In genomic region chr5:107287908-107288267, GRCm38 (mm10) we compare ENCODE assay signal across 8 mouse cellular contexts. TPM values are rescaled to one million over a fixed set of nuclear protein-coding genes. Genes with fewer than 3 reads are reported as not detected.
DNase-seq lines count a peak whose midpoint lies in the region; ATAC-seq lines count a peak whose summit lies in the region.

No protein-coding gene starts in this region.

- 59% methylated on average over 5 of the region's 5 CpGs for WGBS in kidney, embryonic 16.5 days
- 39% methylated on average over 5 of the region's 5 CpGs for WGBS in embryonic facial prominence, embryonic 13.5 days
- 52% methylated on average over 5 of the region's 5 CpGs for WGBS in hindbrain, embryonic 14.5 days
- WGBS in midbrain, embryonic 13.5 days = 53% methylated on average over 5 of the region's 5 CpGs

- H3K9me3 ChIP-seq in kidney, embryonic 16.5 days (ENCODE audit: low read length) = no peaks in the 10 kb centered on the region
- H3K9me3 ChIP-seq in embryonic facial prominence, embryonic 13.5 days = no peaks in the 10 kb centered on the region
- H3K9me3 ChIP-seq in hindbrain, embryonic 14.5 days (ENCODE audit: control insufficient read depth, low read length) = no peaks in the 10 kb centered on the region
- no peaks in the 10 kb centered on the region for H3K9me3 ChIP-seq in midbrain, embryonic 13.5 days

- H3K9ac ChIP-seq in kidney, embryonic 16.5 days (replicated peaks; ENCODE audit: low read length) = peak overlapping the region; percentile 90
- H3K9ac ChIP-seq in embryonic facial prominence, embryonic 13.5 days = peak overlapping the region; percentile 95
- peak overlapping the region; percentile 76; the same call in 1 of the 2 replicates for H3K9ac ChIP-seq in hindbrain, embryonic 14.5 days
- H3K9ac ChIP-seq in midbrain, embryonic 13.5 days (replicated peaks) = no peak overlapping the region

- no peaks in the 10 kb centered on the region for H3K36me3 ChIP-seq in kidney, embryonic 16.5 days (ENCODE audit: insufficient read depth, low read length)
- no peaks in the 10 kb centered on the region for H3K36me3 ChIP-seq in embryonic facial prominence, embryonic 13.5 days
- H3K36me3 ChIP-seq in hindbrain, embryonic 14.5 days (replicated peaks; ENCODE audit: control insufficient read depth, insufficient read depth) = no peaks in the 10 kb centered on the region
- H3K36me3 ChIP-seq in midbrain, embryonic 13.5 days = no peaks in the 10 kb centered on the region

- no peak for DNase-seq in kidney, adult 11 months
- DNase-seq in hindbrain, embryonic 14.5 days (ENCODE audit: low spot score) = no peak
- no peak for DNase-seq in MN1 (ENCODE audit: low spot score)
- no peak for DNase-seq in urinary bladder, postnatal 36 days (ENCODE audit: low spot score in 2 of 2)
- no peak for DNase-seq in adrenal gland, postnatal 10 days

- peaks cover 17% of the 10 kb centered on the region; the same call in 1 of the 2 replicates for H3K4me1 ChIP-seq in kidney, embryonic 16.5 days (ENCODE audit: insufficient read depth, low read length)
- H3K4me1 ChIP-seq in embryonic facial prominence, embryonic 13.5 days = peaks cover 39% of the 10 kb centered on the region
- peaks cover 5% of the 10 kb centered on the region; the same call in 1 of the 2 replicates for H3K4me1 ChIP-seq in hindbrain, embryonic 14.5 days (replicated peaks; ENCODE audit: control insufficient read depth, insufficient read depth, low read length)
- H3K4me1 ChIP-seq in midbrain, embryonic 13.5 days (replicated peaks) = peaks cover 13% of the 10 kb centered on the region

- H3K4me2 ChIP-seq in kidney, embryonic 16.5 days (replicated peaks; ENCODE audit: low read depth, low read length) = peak overlapping the region; percentile 94
- H3K4me2 ChIP-seq in embryonic facial prominence, embryonic 13.5 days = peak overlapping the region; percentile 79
- H3K4me2 ChIP-seq in hindbrain, embryonic 14.5 days (replicated peaks) = peak overlapping the region; percentile 100
- H3K4me2 ChIP-seq in midbrain, embryonic 13.5 days (replicated peaks) = peak overlapping the region; percentile 99

- no peak for ATAC-seq in kidney, embryonic 16.5 days (ENCODE audit: low FRiP score, low TSS enrichment)
- no peak for ATAC-seq in embryonic facial prominence, embryonic 13.5 days (ENCODE audit: insufficient number of reproducible peaks, insufficient read depth, low FRiP score, low TSS enrichment, low read depth)
- no peak for ATAC-seq in hindbrain, embryonic 14.5 days (ENCODE audit: low FRiP score)
- ATAC-seq in midbrain, embryonic 13.5 days = no peak

- no peaks in the 10 kb centered on the region; the same call in 1 of the 2 replicates for H3K27me3 ChIP-seq in kidney, embryonic 16.5 days (ENCODE audit: insufficient read depth, low read length)
- no peaks in the 10 kb centered on the region for H3K27me3 ChIP-seq in embryonic facial prominence, embryonic 13.5 days
- peaks cover 25% of the 10 kb centered on the region for H3K27me3 ChIP-seq in hindbrain, embryonic 14.5 days (ENCODE audit: control insufficient read depth, insufficient read depth, low read length)
- peaks cover 37% of the 10 kb centered on the region for H3K27me3 ChIP-seq in midbrain, embryonic 13.5 days

- peak overlapping the region; percentile 83 for H3K4me3 ChIP-seq in kidney, embryonic 16.5 days (ENCODE audit: low read length)
- H3K4me3 ChIP-seq in embryonic facial prominence, embryonic 13.5 days = peak overlapping the region; percentile 91
- H3K4me3 ChIP-seq in hindbrain, embryonic 14.5 days (replicated peaks; ENCODE audit: low read length) = peak overlapping the region; percentile 78
- peak overlapping the region; percentile 76 for H3K4me3 ChIP-seq in midbrain, embryonic 13.5 days (replicated peaks)

- no peak overlapping the region for H3K27ac ChIP-seq in kidney, embryonic 16.5 days (ENCODE audit: low read length)
- H3K27ac ChIP-seq in embryonic facial prominence, embryonic 13.5 days = peak overlapping the region; percentile 1; the same call in 1 of the 2 replicates
- no peak overlapping the region for H3K27ac ChIP-seq in hindbrain, embryonic 14.5 days
- H3K27ac ChIP-seq in midbrain, embryonic 13.5 days = no peak overlapping the region

RNA-seq across cellular contexts. Expression of gene Tgfbr3, which starts 1.5 kb away (rescaled TPM):
- 17.3 and 18.6 TPM in 2 replicates for polyA plus RNA-seq in kidney, embryonic 16.5 days (2015; fragmentation: Nextera tagmentation; extraction: Ambion mirVana)
- polyA plus RNA-seq in embryonic facial prominence, embryonic 13.5 days (2015; fragmentation: Nextera tagmentation; extraction: Ambion mirVana) = 35.8 and 35.9 TPM in 2 replicates
- polyA plus RNA-seq in hindbrain, embryonic 14.5 days (2014; fragmentation: Nextera tagmentation; extraction: Ambion mirVana) = 7.1 TPM in 2 replicates
- polyA plus RNA-seq in midbrain, embryonic 13.5 days (2015; fragmentation: Nextera tagmentation; extraction: Ambion mirVana) = 3.4 and 3.7 TPM in 2 replicates
- total RNA-seq in adrenal gland, postnatal 10 days (2021) = 100 to 1,000 TPM; 125 to 160 TPM

RNA-seq across cellular contexts. Expression of gene Brdt, which starts 43.1 kb away (rescaled TPM):
- 1.3 and 1.5 TPM in 2 replicates for polyA plus RNA-seq in kidney, embryonic 16.5 days (2015; fragmentation: Nextera tagmentation; extraction: Ambion mirVana)
- polyA plus RNA-seq in embryonic facial prominence, embryonic 13.5 days (2015; fragmentation: Nextera tagmentation; extraction: Ambion mirVana) = 6.6 and 6.9 TPM in 2 replicates
- 3.2 and 3.4 TPM in 2 replicates for polyA plus RNA-seq in hindbrain, embryonic 14.5 days (2014; fragmentation: Nextera tagmentation; extraction: Ambion mirVana)
- 1.5 and 1.7 TPM in 2 replicates for polyA plus RNA-seq in midbrain, embryonic 13.5 days (2015; fragmentation: Nextera tagmentation; extraction: Ambion mirVana)
- 1 to 10 TPM; 2.6 to 3.5 TPM for total RNA-seq in adrenal gland, postnatal 10 days (2021)
